Mouse (Mus musculus): Measurements from ENCODE around the gene Edc4. TPM values are rescaled to one million over a fixed set of nuclear protein-coding genes. Genes with fewer than 3 reads are reported as not detected.

Edc4 gene
- polyA plus RNA-seq, 1 experiment from 2014 or later = 9.8 TPM

- Histone ChIP-seq H3K4me3 (ENCODE audit: low read depth, low read length) (no peak within 1 kb of the TSS), H3K9ac (ENCODE audit: low read depth, low read length) (no peak within 1 kb of the TSS), H3K27me3 (replicated peaks; ENCODE audit: control insufficient read depth, insufficient read depth, low read length) (no peaks in the 10 kb centered on the region), H3K4me1 (replicated peaks; ENCODE audit: control insufficient read depth, insufficient read depth, low read length) (no peaks in the 10 kb centered on the region), H3K9me3 (ENCODE audit: control insufficient read depth) (no peaks in the 10 kb centered on the region), H3K4me2 (replicated peaks; ENCODE audit: low read depth) (no peak within 1 kb of the TSS), H3K27ac (ENCODE audit: low read depth, low read length) (no peak within 1 kb of the TSS), H3K36me3 (ENCODE audit: control insufficient read depth, insufficient read depth) (peaks cover 36% of the 10 kb centered on the region)
- 81% methylated on average over 8 of the region's 8 CpGs for WGBS
- no peak for TF ChIP-seq CTCF (IDR thresholded peaks at IDR 0.05; ENCODE audit: low read depth)
- no peak for ATAC-seq
Observed at GRCm38 (mm10) chr8:105943321-105943739, 62.6 kb downstream of the Edc4 start, which contains the start of gene Lcat. Gene Lcat (minus strand): TSS chr8:105943382.

Other genes starting within 250 kb of the Edc4 start
- 42.2 and 44.7 TPM in 2 replicates for gene Ctcf, start 244.3 kb upstream of the Edc4 start, polyA plus RNA-seq (2015; fragmentation: Nextera tagmentation; extraction: Ambion mirVana)
- 0.43 and 1.1 TPM in 2 replicates for gene Agrp, start 243.5 kb upstream of the Edc4 start, polyA plus RNA-seq (2015; fragmentation: Nextera tagmentation; extraction: Ambion mirVana)
- 0.73 and 0.77 TPM in 2 replicates for gene Carmil2, start 194.6 kb upstream of the Edc4 start, polyA plus RNA-seq (2015; fragmentation: Nextera tagmentation; extraction: Ambion mirVana)
- gene Acd, start 179.8 kb upstream of the Edc4 start, polyA plus RNA-seq (2015; fragmentation: Nextera tagmentation; extraction: Ambion mirVana) = 35.4 and 35.5 TPM in 2 replicates
- gene Pard6a, start 179.7 kb upstream of the Edc4 start, polyA plus RNA-seq (2015; fragmentation: Nextera tagmentation; extraction: Ambion mirVana) = 8.8 and 9.7 TPM in 2 replicates
- not detected in 2 replicates for gene 4933405L10Rik, start 173.2 kb upstream of the Edc4 start, polyA plus RNA-seq (2015; fragmentation: Nextera tagmentation; extraction: Ambion mirVana)
- 3.8 and 3.9 TPM in 2 replicates for gene Enkd1, start 172.7 kb upstream of the Edc4 start, polyA plus RNA-seq (2015; fragmentation: Nextera tagmentation; extraction: Ambion mirVana)
- gene Gfod2, start 122.2 kb upstream of the Edc4 start, polyA plus RNA-seq (2015; fragmentation: Nextera tagmentation; extraction: Ambion mirVana) = 4.0 and 4.4 TPM in 2 replicates
- gene Ranbp10, start 53.5 kb upstream of the Edc4 start, polyA plus RNA-seq (2015; fragmentation: Nextera tagmentation; extraction: Ambion mirVana) = 4.1 and 4.6 TPM in 2 replicates
- gene Tsnaxip1, start 53.1 kb upstream of the Edc4 start, polyA plus RNA-seq (2015; fragmentation: Nextera tagmentation; extraction: Ambion mirVana) = not detected in 2 replicates
- gene Cenpt, start 27.6 kb upstream of the Edc4 start, polyA plus RNA-seq (2015; fragmentation: Nextera tagmentation; extraction: Ambion mirVana) = 8.5 and 9.3 TPM in 2 replicates
- gene Thap11, start 25.7 kb upstream of the Edc4 start, polyA plus RNA-seq (2015; fragmentation: Nextera tagmentation; extraction: Ambion mirVana) = 28.3 and 29.2 TPM in 2 replicates
- gene Nutf2, start 20.3 kb upstream of the Edc4 start, polyA plus RNA-seq (2015; fragmentation: Nextera tagmentation; extraction: Ambion mirVana) = 87.7 and 97.3 TPM in 2 replicates
- gene Nrn1l, start 12.7 kb downstream of the Edc4 start, polyA plus RNA-seq (2015; fragmentation: Nextera tagmentation; extraction: Ambion mirVana) = 0.35 TPM in 1 of 2 replicates, not detected in the other
- 11.0 and 12.5 TPM in 2 replicates for gene Pskh1, start 19.6 kb downstream of the Edc4 start, polyA plus RNA-seq (2015; fragmentation: Nextera tagmentation; extraction: Ambion mirVana)
- 0.63 and 1.4 TPM in 2 replicates for gene Ctrl, start 53.0 kb downstream of the Edc4 start, polyA plus RNA-seq (2015; fragmentation: Nextera tagmentation; extraction: Ambion mirVana)
- gene Psmb10, start 57.6 kb downstream of the Edc4 start, polyA plus RNA-seq (2015; fragmentation: Nextera tagmentation; extraction: Ambion mirVana) = 186 and 204 TPM in 2 replicates
- gene Lcat, start 62.5 kb downstream of the Edc4 start, polyA plus RNA-seq (2015; fragmentation: Nextera tagmentation; extraction: Ambion mirVana) = 0.20 and 0.37 TPM in 2 replicates
- gene Slc12a4, start 85.2 kb downstream of the Edc4 start, polyA plus RNA-seq (2015; fragmentation: Nextera tagmentation; extraction: Ambion mirVana) = 6.8 and 8.0 TPM in 2 replicates
- gene Dpep3, start 98.5 kb downstream of the Edc4 start, polyA plus RNA-seq (2015; fragmentation: Nextera tagmentation; extraction: Ambion mirVana) = not detected in 2 replicates
- 7.6 and 8.3 TPM in 2 replicates for gene Dus2, start 110.5 kb downstream of the Edc4 start, polyA plus RNA-seq (2015; fragmentation: Nextera tagmentation; extraction: Ambion mirVana)
- not detected in 2 replicates for gene Dpep2nb, start 125.1 kb downstream of the Edc4 start, polyA plus RNA-seq (2015; fragmentation: Nextera tagmentation; extraction: Ambion mirVana)
- 7.5 and 8.5 TPM in 2 replicates for gene Ddx28, start 131.0 kb downstream of the Edc4 start, polyA plus RNA-seq (2015; fragmentation: Nextera tagmentation; extraction: Ambion mirVana)
- 3.1 and 4.1 TPM in 2 replicates for gene Nfatc3, start 178.0 kb downstream of the Edc4 start, polyA plus RNA-seq (2015; fragmentation: Nextera tagmentation; extraction: Ambion mirVana)

Measured in intestine, postnatal 0 days (tissue).